Mouse (Mus musculus): Measurements from ENCODE around the gene Leo1. TPM values are rescaled to one million over a fixed set of nuclear protein-coding genes. Genes with fewer than 3 reads are reported as not detected.
A peak's percentile ranks its signal among the peaks of the same experiment; 100 is the strongest.

Leo1 gene
- polyA plus RNA-seq, 2 experiments = 21.9 to 33.5 TPM

DNA sequence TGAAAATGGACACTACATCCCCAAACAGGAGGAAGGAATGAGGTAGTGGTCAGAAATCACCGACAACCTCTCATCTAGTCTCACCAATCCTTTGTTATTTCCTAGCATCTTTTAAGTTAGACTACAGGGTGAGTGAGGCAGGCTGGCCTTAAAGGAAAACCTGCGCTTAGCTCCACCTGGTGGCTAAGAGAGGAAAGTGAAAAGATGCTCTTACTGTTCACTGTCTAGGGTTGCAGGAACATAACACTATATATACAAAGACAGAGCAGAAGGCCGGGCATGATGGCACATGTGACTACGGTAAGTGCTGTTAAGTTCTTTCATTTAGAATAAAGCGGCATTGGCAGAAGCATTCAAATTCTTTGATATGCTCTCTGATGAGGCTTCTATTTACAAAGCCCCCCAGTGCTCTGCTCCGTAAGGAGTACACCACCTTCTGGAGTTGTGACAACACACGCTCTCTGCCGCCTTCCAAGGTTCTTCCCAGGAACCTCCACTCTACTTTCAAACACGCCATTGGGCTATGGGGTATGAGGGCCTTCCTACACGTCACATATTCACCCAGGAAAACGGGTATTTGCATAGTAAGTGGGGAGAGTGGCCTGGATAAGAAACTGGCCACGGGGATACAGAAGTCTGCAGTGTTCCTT lies 74.3 kb downstream of the Leo1 start:
- H3K9ac ChIP-seq (ENCODE audit: low read depth, low read length, severe bottlenecking) = no peak overlapping the region
- no peak for TF ChIP-seq POLR2A (IDR thresholded peaks at IDR 0.05; ENCODE audit: borderline replicate concordance, extremely low read depth, insufficient read depth, insufficient read length)
- no peak overlapping the region for H3K4me3 ChIP-seq (replicated peaks; ENCODE audit: low read length)
- no peaks in the 10 kb centered on the region for H3K9me3 ChIP-seq (ENCODE audit: control insufficient read depth, low read length)
- H3K36me3 ChIP-seq (ENCODE audit: control insufficient read depth, insufficient read depth, low read length) = peaks cover 24% of the 10 kb centered on the region
- peak; percentile 70 for DNase-seq (ENCODE audit: low spot score)
- no peak; the same call in 1 of the 2 replicates for ATAC-seq (ENCODE audit: low FRiP score, low read depth)
- H3K27me3 ChIP-seq (ENCODE audit: control insufficient read depth, insufficient read depth, low read length) = no peaks in the 10 kb centered on the region
- 66% methylated on average over 12 of the region's 12 CpGs for WGBS
- H3K4me2 ChIP-seq (replicated peaks; ENCODE audit: low read depth, low read length, severe bottlenecking) = no peak overlapping the region
- no peak overlapping the region for H3K27ac ChIP-seq (replicated peaks; ENCODE audit: low read depth, low read length)
- no peaks in the 10 kb centered on the region for H3K4me1 ChIP-seq (ENCODE audit: control insufficient read depth, insufficient read depth, low read length)

Other genes starting within 250 kb of the Leo1 start
- 0.27 and 0.52 TPM in 2 replicates for gene Myo5c, start 209.5 kb upstream of the Leo1 start, polyA plus RNA-seq (2012; rRNA removed)
- gene Myo5c, start 209.5 kb upstream of the Leo1 start, polyA plus RNA-seq (2014; fragmentation: Nextera tagmentation; extraction: Ambion mirVana) = 0.15 and 0.23 TPM in 2 replicates
- gene Gnb5, start 135.2 kb upstream of the Leo1 start, polyA plus RNA-seq (2012; rRNA removed) = 26.9 and 27.9 TPM in 2 replicates
- 28.0 and 28.5 TPM in 2 replicates for gene Gnb5, start 135.2 kb upstream of the Leo1 start, polyA plus RNA-seq (2014; fragmentation: Nextera tagmentation; extraction: Ambion mirVana)
- gene Bcl2l10, start 93.8 kb upstream of the Leo1 start, polyA plus RNA-seq (2012; rRNA removed) = not detected in 2 replicates
- gene Bcl2l10, start 93.8 kb upstream of the Leo1 start, polyA plus RNA-seq (2014; fragmentation: Nextera tagmentation; extraction: Ambion mirVana) = not detected in 2 replicates
- gene Mapk6, start 31.5 kb upstream of the Leo1 start, polyA plus RNA-seq (2012; rRNA removed) = 37.5 and 38.8 TPM in 2 replicates
- 57.0 and 71.3 TPM in 2 replicates for gene Mapk6, start 31.5 kb upstream of the Leo1 start, polyA plus RNA-seq (2014; fragmentation: Nextera tagmentation; extraction: Ambion mirVana)
- 41.4 and 48.8 TPM in 2 replicates for gene Tmod3, start 118.1 kb downstream of the Leo1 start, polyA plus RNA-seq (2012; rRNA removed)
- gene Tmod3, start 118.1 kb downstream of the Leo1 start, polyA plus RNA-seq (2014; fragmentation: Nextera tagmentation; extraction: Ambion mirVana) = 120 and 121 TPM in 2 replicates
- gene Tmod2, start 169.8 kb downstream of the Leo1 start, polyA plus RNA-seq (2012; rRNA removed) = 5.7 and 5.9 TPM in 2 replicates
- 18.8 and 21.1 TPM in 2 replicates for gene Tmod2, start 169.8 kb downstream of the Leo1 start, polyA plus RNA-seq (2014; fragmentation: Nextera tagmentation; extraction: Ambion mirVana)
- gene Lysmd2, start 184.2 kb downstream of the Leo1 start, polyA plus RNA-seq (2012; rRNA removed) = 32.8 and 38.3 TPM in 2 replicates
- gene Lysmd2, start 184.2 kb downstream of the Leo1 start, polyA plus RNA-seq (2014; fragmentation: Nextera tagmentation; extraction: Ambion mirVana) = 49.0 and 54.3 TPM in 2 replicates
- gene Scg3, start 242.5 kb downstream of the Leo1 start, polyA plus RNA-seq (2012; rRNA removed) = 0.26 and 0.50 TPM in 2 replicates
- 0.30 and 0.35 TPM in 2 replicates for gene Scg3, start 242.5 kb downstream of the Leo1 start, polyA plus RNA-seq (2014; fragmentation: Nextera tagmentation; extraction: Ambion mirVana)